Mouse (Mus musculus) ovary, postnatal 14 days (tissue): Measurements from ENCODE around the gene Olfr545.

Experiments
- DNase-seq: peaks from one replicate; pipeline ENCODE4 v3.0.0; 2022; ENCODE audit warnings: low spot score

Olfr545 gene

DNA sequence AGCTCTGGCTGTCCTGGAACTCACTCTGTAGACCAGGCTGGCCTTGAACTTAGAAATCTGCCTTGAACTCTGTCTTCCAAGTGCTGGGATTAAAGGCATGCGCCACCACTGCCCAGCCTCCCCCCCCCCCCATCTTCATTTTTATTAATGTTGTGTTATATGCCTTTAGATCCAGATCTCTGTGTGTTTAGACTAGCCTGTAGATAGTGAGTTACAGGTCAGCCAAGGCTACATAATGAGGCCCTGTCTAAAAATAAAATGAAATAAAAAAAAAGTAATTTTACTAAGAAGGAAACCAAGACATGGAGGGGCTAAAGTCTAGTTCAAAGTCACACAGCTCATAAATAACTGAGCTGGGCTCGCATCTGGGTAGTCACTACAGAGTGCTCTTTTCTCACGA lies 20.4 kb downstream of the Olfr545 start:
- DNase-seq, result no peak

DNA sequence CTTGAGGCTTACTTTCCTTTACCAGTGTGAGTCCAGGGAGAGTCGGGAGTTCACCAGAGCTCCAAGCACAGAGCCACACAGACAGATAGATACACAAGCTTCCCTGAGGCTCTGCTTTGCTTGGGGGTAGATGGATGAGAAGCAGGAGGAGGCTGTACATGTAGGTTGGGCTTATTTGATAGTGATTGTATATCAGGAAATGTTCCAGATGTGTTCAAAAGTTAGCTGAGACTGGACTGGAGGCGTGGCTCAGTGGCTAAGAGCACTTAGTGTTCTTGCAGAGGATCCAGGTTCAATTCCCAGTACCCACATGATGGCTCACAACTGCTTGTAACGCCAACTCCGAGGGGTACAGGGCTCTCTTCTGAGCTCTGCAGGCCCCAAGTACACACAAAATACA lies 20.9 kb downstream of the Olfr545 start:
- no peak for DNase-seq

GRCm38 (mm10) chr7:102477377-102477776 lies 22.0 kb downstream of the Olfr545 start:
- no peak for DNase-seq

DNA sequence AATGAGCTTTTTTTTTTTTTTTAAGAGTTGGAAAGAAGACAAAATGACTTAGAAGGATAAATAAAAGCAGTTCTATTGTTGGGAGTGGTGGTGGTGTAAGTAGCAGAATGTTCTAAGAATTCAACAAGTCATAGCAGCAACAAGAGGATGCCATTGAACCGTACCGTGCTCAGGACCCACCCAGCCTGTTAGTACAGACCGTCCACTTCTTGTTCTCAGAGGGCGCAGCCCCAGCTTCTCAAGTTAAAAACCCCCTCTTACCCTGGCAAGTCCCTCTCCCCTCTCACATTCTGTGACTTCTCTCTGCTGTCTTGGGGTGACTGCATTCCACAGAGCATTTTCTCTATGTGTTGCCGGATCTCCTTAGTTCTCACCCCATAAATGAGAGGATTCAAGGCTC lies 22.8 kb downstream of the Olfr545 start:
- DNase-seq, result no peak

DNA sequence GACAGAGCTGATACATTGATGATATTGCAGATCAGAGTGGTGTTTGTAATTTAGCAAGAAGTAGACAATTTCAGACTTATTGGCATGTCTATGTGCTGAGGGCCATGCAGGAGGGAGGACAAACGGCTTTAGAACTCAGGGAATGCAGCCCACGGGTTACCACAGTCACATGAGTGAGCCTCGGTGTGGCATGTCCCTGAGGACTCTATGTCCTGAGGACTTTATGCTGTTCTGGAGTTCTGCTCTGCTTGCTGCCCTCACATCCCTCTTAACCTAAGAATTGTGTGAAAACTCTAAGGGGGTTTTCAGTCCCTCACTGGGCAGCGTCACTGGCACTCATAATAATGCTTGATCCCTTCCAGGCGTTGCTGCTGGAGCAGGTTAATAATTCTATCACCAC lies 26.7 kb downstream of the Olfr545 start:
- no peak for DNase-seq

- no peak for DNase-seq
Measured at GRCm38 (mm10) chr7:102467566-102467965, 31.8 kb downstream of the Olfr545 start.

GRCm38 (mm10) chr7:102458618-102459380 lies 40.6 kb downstream of the Olfr545 start:
- no peak for DNase-seq

DNA sequence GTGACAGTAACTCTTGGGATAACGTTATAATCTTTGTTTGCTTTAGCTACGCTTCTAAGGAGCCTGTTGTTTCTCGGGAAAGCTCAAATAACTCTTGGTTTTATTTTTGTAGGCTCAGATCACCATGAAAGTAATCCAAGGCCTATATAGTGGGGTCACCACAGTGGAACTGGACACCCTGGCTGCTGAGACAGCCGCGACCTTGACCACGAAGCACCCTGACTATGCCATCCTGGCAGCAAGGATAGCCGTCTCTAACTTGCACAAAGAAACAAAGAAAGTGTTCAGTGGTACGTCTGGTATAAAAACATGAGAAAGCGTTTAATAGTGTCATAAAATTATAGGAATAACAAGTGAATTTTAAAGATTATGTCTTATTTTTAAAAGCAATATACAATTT lies 52.9 kb downstream of the Olfr545 start:
- DNase-seq, result no peak

GRCm38 (mm10) chr7:102444301-102444700 lies 55.1 kb downstream of the Olfr545 start:
- DNase-seq, result no peak

GRCm38 (mm10) chr7:102442432-102442831 lies 56.9 kb downstream of the Olfr545 start:
- DNase-seq, result no peak

DNA sequence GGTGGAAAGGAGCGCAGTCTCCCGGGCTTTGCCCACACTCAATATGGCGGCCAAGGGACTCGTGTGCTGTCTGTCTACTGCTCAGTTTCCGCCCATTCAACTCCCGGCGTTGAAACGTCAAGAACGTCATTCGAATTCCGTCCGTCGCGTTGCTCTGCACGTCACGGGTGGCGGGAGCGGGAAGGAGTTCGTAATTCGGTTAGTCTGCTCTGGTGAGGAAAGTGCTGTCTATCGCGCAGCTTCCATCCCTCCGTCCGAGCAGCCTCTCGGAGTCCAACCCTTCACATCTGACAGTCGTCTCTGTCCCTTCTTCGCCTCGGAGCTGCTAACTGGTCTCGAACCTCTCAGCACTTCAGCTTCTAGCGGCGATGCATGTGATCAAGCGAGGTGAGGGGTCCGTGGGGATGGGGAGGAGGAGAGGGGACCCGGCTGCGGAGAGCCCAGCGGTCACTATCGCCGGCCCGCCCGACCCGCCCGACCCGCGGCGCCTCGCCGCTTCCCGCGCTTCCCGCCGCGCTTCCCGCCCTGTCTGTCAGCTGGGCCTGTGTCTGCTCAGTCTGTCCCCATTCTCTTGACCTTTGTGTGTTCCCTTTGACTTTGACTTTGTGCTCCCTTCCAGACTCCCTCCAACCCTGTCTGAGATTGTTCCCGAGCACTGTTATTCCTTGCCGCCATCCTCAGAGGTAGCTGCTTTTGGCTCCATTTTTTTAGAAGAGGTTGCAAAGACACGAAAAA lies 57.5 kb downstream of the Olfr545 start, which contains the start of gene Rrm1:
Gene Rrm1 (plus strand): TSS at position 39 of the 735 bp plus-strand sequence.
- DNase-seq, result peak; percentile 93
